Mouse (Mus musculus): ENCODE results near the gene Aqp8. TPM values are rescaled to one million over a fixed set of nuclear protein-coding genes. Genes with fewer than 3 reads are reported as not detected.

Aqp8 gene
- polyA plus RNA-seq, 1 experiment from 2014 or later: 1.4 TPM

- Histone ChIP-seq H3K9ac (ENCODE audit: low read depth, low read length) (no peak overlapping the region), H3K27ac (ENCODE audit: low read depth, low read length) (no peak overlapping the region), H3K4me3 (ENCODE audit: low read depth, low read length) (no peak overlapping the region), H3K27me3 (ENCODE audit: control insufficient read depth, insufficient read depth, low read length) (no peaks in the 10 kb centered on the region), H3K4me1 (replicated peaks; ENCODE audit: control insufficient read depth, insufficient read depth, low read length) (no peaks in the 10 kb centered on the region), H3K9me3 (ENCODE audit: control insufficient read depth, low read length) (no peaks in the 10 kb centered on the region), H3K36me3 (ENCODE audit: control insufficient read depth, insufficient read depth, low read length) (no peaks in the 10 kb centered on the region), H3K4me2 (replicated peaks; ENCODE audit: low read depth, low read length) (no peak overlapping the region)
- 91% methylated on average over 4 of the region's 4 CpGs for WGBS
- no peak for ATAC-seq (ENCODE audit: low FRiP score)
- DNase-seq (ENCODE audit: low spot score): no peak
Measured at GRCm38 (mm10) chr7:123459247-123459646, 2.8 kb upstream of the Aqp8 start.

GRCm38 (mm10) chr7:123461316-123461715 is 775 bp upstream of the Aqp8 start:
- H3K27me3 ChIP-seq (ENCODE audit: control insufficient read depth, insufficient read depth, low read length): no peaks in the 10 kb centered on the region

GRCm38 (mm10) chr7:123463569-123463968 is 1.5 kb downstream of the Aqp8 start:
- 81% methylated on average over 4 of the region's 4 CpGs for WGBS
- DNase-seq (ENCODE audit: low spot score): no peak

More at GRCm38 (mm10) chr7:123461316-123461715, 775 bp upstream of the Aqp8 start:
- 89% methylated on average over 4 of the region's 4 CpGs for WGBS
- Histone ChIP-seq H3K4me1 (replicated peaks; ENCODE audit: control insufficient read depth, insufficient read depth, low read length) (no peaks in the 10 kb centered on the region), H3K9me3 (ENCODE audit: control insufficient read depth, low read length) (no peaks in the 10 kb centered on the region), H3K27ac (ENCODE audit: low read depth, low read length) (no peak overlapping the region), H3K4me2 (replicated peaks; ENCODE audit: low read depth, low read length) (no peak overlapping the region), H3K4me3 (ENCODE audit: low read depth, low read length) (no peak overlapping the region), H3K36me3 (ENCODE audit: control insufficient read depth, insufficient read depth, low read length) (no peaks in the 10 kb centered on the region), H3K9ac (ENCODE audit: low read depth, low read length) (no peak overlapping the region)
- ATAC-seq (ENCODE audit: low FRiP score): no peak
- no peak for DNase-seq (ENCODE audit: low spot score)

GRCm38 (mm10) chr7:123465692-123466387 is 3.7 kb downstream of the Aqp8 start:
- H3K36me3 ChIP-seq (ENCODE audit: control insufficient read depth, insufficient read depth, low read length): no peaks in the 10 kb centered on the region
- no peaks in the 10 kb centered on the region for H3K9me3 ChIP-seq (ENCODE audit: control insufficient read depth, low read length)
- ATAC-seq (ENCODE audit: low FRiP score) (peak; percentile 64), DNase-seq (ENCODE audit: low spot score) (peak; percentile 85)
- WGBS: 35% methylated on average over 6 of the region's 6 CpGs
- no peak overlapping the region for H3K27ac ChIP-seq (ENCODE audit: low read depth, low read length)
- H3K4me3 ChIP-seq (ENCODE audit: low read depth, low read length): no peak overlapping the region
- no peaks in the 10 kb centered on the region for H3K27me3 ChIP-seq (ENCODE audit: control insufficient read depth, insufficient read depth, low read length)
- H3K9ac ChIP-seq (ENCODE audit: low read depth, low read length): no peak overlapping the region
- no peak overlapping the region for H3K4me2 ChIP-seq (replicated peaks; ENCODE audit: low read depth, low read length)
- H3K4me1 ChIP-seq (replicated peaks; ENCODE audit: control insufficient read depth, insufficient read depth, low read length): no peaks in the 10 kb centered on the region

More at GRCm38 (mm10) chr7:123463569-123463968, 1.5 kb downstream of the Aqp8 start:
- Histone ChIP-seq H3K9me3 (ENCODE audit: control insufficient read depth, low read length) (no peaks in the 10 kb centered on the region), H3K27ac (ENCODE audit: low read depth, low read length) (no peak overlapping the region), H3K9ac (ENCODE audit: low read depth, low read length) (no peak overlapping the region), H3K36me3 (ENCODE audit: control insufficient read depth, insufficient read depth, low read length) (no peaks in the 10 kb centered on the region), H3K4me1 (replicated peaks; ENCODE audit: control insufficient read depth, insufficient read depth, low read length) (no peaks in the 10 kb centered on the region), H3K27me3 (ENCODE audit: control insufficient read depth, insufficient read depth, low read length) (no peaks in the 10 kb centered on the region), H3K4me2 (replicated peaks; ENCODE audit: low read depth, low read length) (no peak overlapping the region), H3K4me3 (ENCODE audit: low read depth, low read length) (no peak overlapping the region)
- ATAC-seq (ENCODE audit: low FRiP score): no peak

GRCm38 (mm10) chr7:123467961-123468360 is 5.9 kb downstream of the Aqp8 start:
- Histone ChIP-seq H3K4me3 (ENCODE audit: low read depth, low read length) (no peak overlapping the region), H3K4me1 (replicated peaks; ENCODE audit: control insufficient read depth, insufficient read depth, low read length) (no peaks in the 10 kb centered on the region), H3K36me3 (ENCODE audit: control insufficient read depth, insufficient read depth, low read length) (no peaks in the 10 kb centered on the region), H3K9me3 (ENCODE audit: control insufficient read depth, low read length) (no peaks in the 10 kb centered on the region), H3K9ac (ENCODE audit: low read depth, low read length) (no peak overlapping the region), H3K27ac (ENCODE audit: low read depth, low read length) (no peak overlapping the region), H3K4me2 (replicated peaks; ENCODE audit: low read depth, low read length) (no peak overlapping the region), H3K27me3 (ENCODE audit: control insufficient read depth, insufficient read depth, low read length) (no peaks in the 10 kb centered on the region)
- WGBS: 91% methylated on average over 1 of the region's 1 CpGs
- ATAC-seq (ENCODE audit: low FRiP score): no peak
- no peak for DNase-seq (ENCODE audit: low spot score)

- ATAC-seq (ENCODE audit: low FRiP score): no peak
- Histone ChIP-seq H3K4me3 (ENCODE audit: low read depth, low read length) (no peak overlapping the region), H3K4me2 (replicated peaks; ENCODE audit: low read depth, low read length) (no peak overlapping the region), H3K27ac (ENCODE audit: low read depth, low read length) (no peak overlapping the region), H3K27me3 (ENCODE audit: control insufficient read depth, insufficient read depth, low read length) (no peaks in the 10 kb centered on the region), H3K36me3 (ENCODE audit: control insufficient read depth, insufficient read depth, low read length) (0 out of 2 replicates have a peak, but pooled peaks cover 4% of the 10 kb centered on the region), H3K9me3 (ENCODE audit: control insufficient read depth, low read length) (no peaks in the 10 kb centered on the region), H3K4me1 (replicated peaks; ENCODE audit: control insufficient read depth, insufficient read depth, low read length) (no peaks in the 10 kb centered on the region), H3K9ac (ENCODE audit: low read depth, low read length) (no peak overlapping the region)
- 89% methylated on average over 5 of the region's 5 CpGs for WGBS
- no peak for DNase-seq (ENCODE audit: low spot score)
Measured at GRCm38 (mm10) chr7:123487703-123488102, 25.6 kb downstream of the Aqp8 start.

- DNase-seq (ENCODE audit: low spot score) (no peak), ATAC-seq (ENCODE audit: low FRiP score) (peak; percentile 26; the same call in 1 of the 2 replicates)
- Histone ChIP-seq H3K9ac (ENCODE audit: low read depth, low read length) (peak overlapping the region; percentile 45), H3K36me3 (ENCODE audit: control insufficient read depth, insufficient read depth, low read length) (no peaks in the 10 kb centered on the region), H3K4me3 (ENCODE audit: low read depth, low read length) (peak overlapping the region; percentile 56), H3K9me3 (ENCODE audit: control insufficient read depth, low read length) (no peaks in the 10 kb centered on the region), H3K27ac (ENCODE audit: low read depth, low read length) (peak overlapping the region; percentile 81; the same call in 1 of the 2 replicates), H3K4me2 (replicated peaks; ENCODE audit: low read depth, low read length) (peak overlapping the region; percentile 69), H3K4me1 (replicated peaks; ENCODE audit: control insufficient read depth, insufficient read depth, low read length) (0 out of 2 replicates have a peak, but pooled peaks cover 2% of the 10 kb centered on the region), H3K27me3 (ENCODE audit: control insufficient read depth, insufficient read depth, low read length) (no peaks in the 10 kb centered on the region)
- 43% methylated on average over 19 of the region's 19 CpGs for WGBS
Measured at GRCm38 (mm10) chr7:123499481-123500238, 37.6 kb downstream of the Aqp8 start.

- H3K4me3 ChIP-seq (ENCODE audit: low read depth, low read length): peak within 1 kb of the TSS; percentile 56
- no peaks in the 10 kb centered on the region for H3K36me3 ChIP-seq (ENCODE audit: control insufficient read depth, insufficient read depth, low read length)
- no peaks in the 10 kb centered on the region for H3K27me3 ChIP-seq (ENCODE audit: control insufficient read depth, insufficient read depth, low read length)
- no peaks in the 10 kb centered on the region; the same call in 1 of the 2 replicates for H3K9me3 ChIP-seq (ENCODE audit: control insufficient read depth, low read length)
- ATAC-seq (ENCODE audit: low FRiP score) (peak; percentile 96), DNase-seq (ENCODE audit: low spot score) (peak; percentile 93)
- 0 out of 2 replicates have a peak, but pooled peaks cover 2% of the 10 kb centered on the region for H3K4me1 ChIP-seq (replicated peaks; ENCODE audit: control insufficient read depth, insufficient read depth, low read length)
- H3K4me2 ChIP-seq (replicated peaks; ENCODE audit: low read depth, low read length): peak within 1 kb of the TSS; percentile 69
- peak within 1 kb of the TSS; percentile 81 for H3K27ac ChIP-seq (ENCODE audit: low read depth, low read length)
- H3K9ac ChIP-seq (ENCODE audit: low read depth, low read length): peak within 1 kb of the TSS; percentile 45
- WGBS: 2% methylated on average over 71 of the region's 71 CpGs
Measured at GRCm38 (mm10) chr7:123500239-123501219, 38.4 kb downstream of the Aqp8 start, which contains the start of gene Zkscan2. Zkscan2 (minus strand) TSS chr7:123500449.
